Mouse (Mus musculus): Measurements from ENCODE around the gene Mad1l1. TPM values are rescaled to one million over a fixed set of nuclear protein-coding genes. Genes with fewer than 3 reads are reported as not detected.

Mad1l1 gene
- total RNA-seq, 2 experiments from 2014 or later = 20.1 to 20.7 TPM

DNA sequence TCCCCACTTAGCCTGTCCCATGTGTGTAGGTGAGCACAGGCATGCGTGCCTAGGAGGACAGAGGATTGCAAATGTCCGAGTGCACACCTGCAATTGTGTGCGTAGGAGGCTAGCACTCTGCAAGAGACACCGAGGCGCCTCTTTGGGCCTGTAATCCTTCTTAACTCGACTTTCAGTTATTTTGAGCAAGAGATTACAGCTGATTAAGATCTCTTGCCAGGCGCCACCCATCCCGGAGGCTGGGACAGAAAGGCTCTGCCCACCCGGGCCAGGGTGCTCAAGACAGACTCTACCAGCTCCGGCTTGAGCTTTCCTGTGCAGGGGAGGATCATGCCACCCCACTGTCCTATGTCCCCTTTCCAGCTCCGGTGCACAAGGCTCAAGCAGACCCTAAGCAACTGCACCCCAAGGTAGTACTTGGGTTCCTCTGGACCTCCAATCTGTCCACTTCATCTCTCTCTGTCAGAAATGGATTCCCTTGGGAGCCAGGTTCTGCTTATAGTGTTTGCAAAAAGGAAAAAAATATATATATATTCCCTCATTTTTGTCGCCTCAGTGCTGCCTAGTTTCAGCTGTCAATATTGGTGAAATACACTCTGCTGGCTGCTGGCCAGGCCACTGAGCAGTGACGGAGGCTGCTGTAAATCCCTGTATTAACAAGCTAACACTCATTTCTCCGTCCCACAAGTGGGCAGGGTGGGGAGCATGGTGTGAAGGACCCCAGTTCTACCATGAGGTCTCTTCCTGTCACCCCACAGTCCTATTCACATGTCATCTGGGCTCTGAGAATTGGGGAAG lies 352.0 kb downstream of the Mad1l1 start:
- DNase-seq (ENCODE audit: low spot score in 2 of 2) = no peak

DNA sequence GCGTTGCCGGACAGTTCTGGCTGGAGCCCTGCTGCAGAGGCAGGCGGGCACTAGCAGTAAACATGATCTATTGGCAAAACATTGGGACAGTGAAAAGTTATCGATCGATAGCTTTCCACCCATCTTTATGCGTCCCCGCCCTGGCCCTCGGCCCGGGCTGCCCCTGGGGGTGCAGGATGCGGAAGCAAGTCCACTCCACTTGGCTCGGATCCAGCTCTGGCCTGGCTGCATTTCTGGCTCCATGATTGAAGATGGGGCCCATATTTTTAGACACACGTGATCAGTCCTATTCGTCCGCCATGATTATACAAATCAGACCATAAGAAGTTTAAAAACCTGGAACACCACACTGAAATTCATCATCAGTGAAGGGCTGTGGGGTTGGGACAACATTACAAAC lies 355.8 kb downstream of the Mad1l1 start:
- DNase-seq (ENCODE audit: low spot score in 2 of 2) = no peak

DNA sequence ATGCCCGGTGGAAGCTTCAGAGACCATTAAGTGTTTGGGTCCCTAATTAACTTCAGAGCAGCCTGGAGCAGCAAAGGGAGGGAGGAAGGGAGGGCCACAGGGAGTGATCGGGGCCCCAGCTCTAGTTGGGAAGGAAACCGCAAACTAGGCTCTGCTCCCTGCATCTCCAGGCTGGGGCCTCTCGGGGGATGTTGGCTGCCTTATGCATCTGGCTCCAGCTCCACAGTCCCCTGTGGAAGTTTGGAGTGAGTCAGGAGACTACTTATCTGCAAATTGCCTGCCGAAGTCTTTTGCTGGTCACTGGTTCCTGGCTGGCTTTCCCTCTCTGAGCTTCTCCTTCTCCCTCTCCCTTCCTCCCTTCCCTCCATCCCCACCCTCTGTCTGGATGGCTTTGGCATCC lies 357.0 kb downstream of the Mad1l1 start:
- no peak for DNase-seq (ENCODE audit: low spot score in 2 of 2)

DNA sequence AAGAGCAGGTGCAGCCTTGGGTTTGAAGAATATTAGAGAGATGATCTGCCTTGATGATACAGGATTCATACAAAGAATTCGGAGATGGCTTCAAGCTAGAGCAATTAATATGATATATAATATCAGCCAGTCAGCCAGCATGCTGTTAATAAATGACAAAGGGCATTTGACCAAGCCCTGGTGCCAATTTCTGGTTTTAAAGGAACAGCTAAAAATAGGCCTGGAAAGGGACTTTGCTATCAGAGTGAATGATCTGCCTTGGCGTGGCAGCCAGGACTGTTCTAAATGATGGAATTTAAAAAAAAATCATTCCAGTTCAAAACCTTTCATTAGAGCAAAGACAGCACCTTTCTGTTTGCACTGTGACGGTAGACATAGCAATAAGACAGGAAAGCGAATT lies 361.6 kb downstream of the Mad1l1 start:
- no peak for DNase-seq (ENCODE audit: low spot score in 2 of 2)

Other genes starting within 250 kb of the Mad1l1 start
- gene Nudt1, start 104 bp upstream of the Mad1l1 start, total RNA-seq (2021) = 1 to 10 TPM; 5.8 to 7.5 TPM
- 1 to 10 TPM; 8.4 to 9.4 TPM for gene Mrm2, start 10.3 kb upstream of the Mad1l1 start, total RNA-seq (2021)
- 10 to 100 TPM; 14.9 to 15.5 TPM for gene Snx8, start 67.7 kb upstream of the Mad1l1 start, total RNA-seq (2021)
- 100 to 1,000 TPM; 126 to 128 TPM for gene Eif3b, start 97.8 kb upstream of the Mad1l1 start, total RNA-seq (2021)
- not detected for gene Gm4869, start 124.1 kb upstream of the Mad1l1 start, total RNA-seq (2021)
- 10 to 100 TPM; 17.8 to 21.3 TPM for gene Chst12, start 184.0 kb upstream of the Mad1l1 start, total RNA-seq (2021)
- gene Grifin, start 243.5 kb upstream of the Mad1l1 start, total RNA-seq (2021) = not detected

All from layer of hippocampus, postnatal 10 days (tissue).